Mouse (Mus musculus): Measurements from ENCODE around the gene Paox.

Gene Paox

DNA sequence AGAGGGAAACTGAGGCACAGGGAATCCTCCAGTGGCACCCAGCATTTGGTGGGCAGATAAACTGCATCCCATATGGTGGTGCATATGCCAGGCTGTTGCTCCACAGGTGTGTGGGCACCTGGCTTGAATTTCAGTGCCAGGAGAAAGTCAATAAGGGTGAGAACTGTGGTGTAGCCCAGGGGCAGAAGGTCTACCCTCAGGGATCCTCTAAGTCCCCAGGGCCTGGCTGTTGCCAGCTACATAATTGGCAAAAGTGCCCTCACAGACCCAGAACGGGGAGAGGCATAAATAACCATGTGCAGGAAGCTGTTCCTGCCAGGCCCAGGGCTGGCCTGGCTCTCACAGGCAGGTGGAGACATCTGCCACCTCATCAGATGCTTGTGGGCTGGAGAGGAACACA is 57.3 kb downstream of the Paox start, which contains the start of gene Olfr523:
Gene Olfr523, plus strand, starts transcription at position 282 of the 400 bp plus-strand sequence.
- DNase-seq (ENCODE audit: low spot score): no peak

DNA sequence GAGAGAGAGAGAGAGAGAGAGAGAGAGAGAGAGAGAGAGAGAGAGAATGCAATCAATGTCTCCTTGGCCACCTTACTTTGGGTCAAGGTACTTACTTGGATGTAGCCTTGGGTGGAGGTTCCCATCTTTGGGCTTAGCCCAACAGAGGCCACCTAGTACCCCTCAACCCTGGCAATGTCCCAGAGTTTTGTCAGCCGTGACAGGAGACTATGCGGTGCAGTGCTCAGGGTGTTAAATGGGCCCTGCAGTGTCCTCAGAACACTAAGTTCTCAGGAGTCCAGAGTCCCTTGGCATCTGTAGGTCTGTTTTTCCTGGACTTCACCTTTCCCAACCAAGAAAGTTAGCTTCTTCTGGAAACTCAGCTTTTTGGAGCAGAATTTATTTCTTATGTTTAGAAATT is 63.6 kb downstream of the Paox start:
- DNase-seq (ENCODE audit: low spot score): no peak

DNA sequence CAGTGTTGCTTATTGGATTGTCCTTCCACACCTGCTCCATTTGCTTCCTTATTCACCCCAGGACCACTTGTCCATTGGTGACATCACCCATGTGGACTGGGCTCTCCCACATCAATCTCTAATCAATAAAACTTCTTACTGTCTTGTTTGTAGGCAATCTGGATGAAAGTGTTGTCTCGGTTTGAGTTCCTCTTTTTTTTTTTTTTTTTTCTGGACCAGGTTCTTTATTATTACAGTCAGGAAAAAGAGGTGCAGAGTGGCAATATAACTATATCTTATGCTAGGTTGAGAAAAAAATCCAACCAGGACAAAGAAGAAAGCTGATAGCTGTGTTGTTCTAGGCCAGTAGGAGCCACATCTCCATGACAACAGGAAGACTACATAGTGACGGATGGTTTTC is 65.1 kb downstream of the Paox start:
- no peak for DNase-seq (ENCODE audit: low spot score)

DNA sequence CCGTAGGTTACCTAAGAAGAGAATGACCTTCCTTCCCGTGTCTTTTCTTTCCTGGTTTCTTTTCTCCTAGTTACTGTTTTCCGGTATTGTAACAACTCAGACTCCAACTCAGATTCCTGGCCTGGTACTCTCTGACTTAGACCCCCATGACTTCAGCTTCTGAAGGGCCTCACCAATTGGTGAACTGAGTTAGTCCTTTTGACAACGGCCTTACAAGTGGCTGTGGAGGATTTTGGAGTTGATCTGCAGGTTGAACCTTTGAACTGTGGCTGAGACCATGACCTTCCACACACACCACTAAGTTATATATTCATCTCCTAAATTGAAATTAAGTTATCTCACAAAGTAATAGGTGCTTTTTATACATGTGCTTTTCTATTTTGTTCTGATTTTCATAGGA is 68.6 kb downstream of the Paox start:
- DNase-seq (ENCODE audit: low spot score): no peak

Data from layer of hippocampus, adult 9-10 months (tissue).